Comparison of ENCODE assay signal across 28 mouse cellular contexts in genomic region chr13:56401186-56401585, GRCm38 (mm10). TPM values are rescaled to one million over a fixed set of nuclear protein-coding genes. Genes with fewer than 3 reads are reported as not detected.
"Had no signal": no experiment of that assay in that cellular context is flagged by ENCODE, and none has a peak within 500 bp of the region (broad histone marks: within the 10 kb centered on the region; RNA-seq: fewer than 3 reads in every experiment).

No protein-coding gene starts in this region.

- H3K4me3 ChIP-seq: lung, embryonic 15.5 days; megakaryocyte, embryonic 14.5 days; midbrain, embryonic 12.5 days; neural tube, embryonic 12.5 days had no signal

- H3K4me2 ChIP-seq: lung, embryonic 15.5 days; midbrain, embryonic 12.5 days; neural tube, embryonic 12.5 days had no signal

- H3K27ac ChIP-seq: lung, embryonic 15.5 days; macrophage; midbrain, embryonic 12.5 days; neural tube, embryonic 12.5 days had no signal

- H3K9ac ChIP-seq: liver, postnatal 0 days; lung, embryonic 15.5 days; midbrain, embryonic 12.5 days; neural tube, embryonic 12.5 days had no signal

- ATAC-seq: liver, postnatal 0 days; lung, postnatal 0 days; midbrain, embryonic 16.5 days had no signal

- H3K36me3 ChIP-seq: lung, embryonic 15.5 days; midbrain, embryonic 12.5 days; neural tube, embryonic 12.5 days had no signal

- H3K9me3 ChIP-seq: lung, embryonic 15.5 days; megakaryocyte, embryonic 14.5 days; midbrain, embryonic 12.5 days; neural tube, embryonic 12.5 days had no signal

- H3K27me3 ChIP-seq: lung, embryonic 15.5 days; midbrain, embryonic 12.5 days; neural tube, embryonic 12.5 days had no signal

- H3K4me1 ChIP-seq: megakaryocyte, embryonic 14.5 days; neural tube, embryonic 12.5 days had no signal

- DNase-seq: liver, postnatal 0 days; lung, adult 2 months; lung, postnatal 14 days; lung, postnatal 36 days; midbrain, embryonic 14.5 days; retina, postnatal 1 day; right cerebral cortex, adult 18-20 months; right cerebral cortex, postnatal 25 days; right cerebral cortex, postnatal 4 days; spleen, adult 18-20 months; thymus, adult 18-20 months; thymus, postnatal 14 days; thymus, postnatal 36 days had no signal

RNA-seq across cellular contexts. Expression of gene Gm3045, which starts 25.2 kb away (rescaled TPM):
- total RNA-seq: megakaryocyte progenitor cell, adult 5-6 weeks; monocyte, adult 5-6 weeks; neutrophil, adult 5-6 weeks had no signal
- polyA plus RNA-seq: liver, postnatal 0 days; lung, adult 2 months; lung, embryonic 15.5 days; lung, postnatal 0 days; macrophage; midbrain, embryonic 12.5 days; midbrain, embryonic 14.5 days; midbrain, embryonic 16.5 days; neural tube, embryonic 12.5 days; neural tube, embryonic 14.5 days; small intestine, adult 2 months; stomach, embryonic 14.5 days; stomach, embryonic 16.5 days; thymus, postnatal 0 days had no signal

RNA-seq across cellular contexts. Expression of gene Slc25a48, which starts 37.0 kb away (rescaled TPM):
- total RNA-seq: megakaryocyte progenitor cell, adult 5-6 weeks; monocyte, adult 5-6 weeks had no signal
- polyA plus RNA-seq: lung, postnatal 0 days; macrophage; midbrain, embryonic 12.5 days; midbrain, embryonic 16.5 days; neural tube, embryonic 12.5 days; neural tube, embryonic 14.5 days had no signal
